Mouse (Mus musculus) adrenal gland, adult 8-10 months (tissue): Measurements from ENCODE around the gene Slc30a4. TPM values are rescaled to one million over a fixed set of nuclear protein-coding genes. Genes with fewer than 3 reads are reported as not detected.

ENCODE experiments used
- DNase-seq: peaks from one replicate; pipeline ENCODE4 v3.0.0; 2022
- microRNA-seq, 2 experiments: library from miRNA; unstranded; fragments of <30 nt; microRNA quantifications; one replicate each; pipeline ENCODE4 v1.2.0; 2022
- total RNA-seq, 4 experiments: library from RNA; stranded (reverse); gene quantifications; 2 replicates each; pipeline ENCODE4 v1.2.4; 2022

Slc30a4 gene
- total RNA-seq, 4 experiments from 2014 or later: 30.6 to 35.3 (median 33.9) TPM

- no peak for DNase-seq
These were observed 27.3 kb downstream of the Slc30a4 start for GRCm38 (mm10) chr2:122675126-122675525.

- DNase-seq: no peak
These were observed 29.6 kb downstream of the Slc30a4 start for GRCm38 (mm10) chr2:122672841-122673240.

GRCm38 (mm10) chr2:122671714-122672113, 30.7 kb downstream of the Slc30a4 start:
- DNase-seq: no peak

DNA sequence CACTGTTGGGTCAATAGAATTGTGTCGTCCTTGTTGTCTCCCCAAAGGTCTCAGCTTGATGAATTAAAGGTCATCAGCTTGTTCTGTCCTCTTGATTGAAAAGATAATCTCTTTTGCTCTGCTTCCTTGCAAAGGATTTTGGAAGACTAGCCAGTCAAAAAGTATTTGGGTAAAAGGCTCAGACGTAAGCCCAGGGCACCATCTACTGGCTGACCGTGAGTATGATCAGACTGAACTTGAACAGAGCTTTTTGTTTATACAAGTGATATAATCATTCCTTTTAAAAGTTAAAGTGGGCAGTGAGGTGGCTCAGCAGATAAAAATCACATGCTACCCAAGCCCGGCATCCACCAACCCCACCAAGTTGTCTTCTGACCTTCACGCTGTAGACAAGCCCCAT, 34.6 kb downstream of the Slc30a4 start:
- peak; percentile 30 for DNase-seq

GRCm38 (mm10) chr2:122665973-122666875, 36.2 kb downstream of the Slc30a4 start:
- DNase-seq: no peak

GRCm38 (mm10) chr2:122665253-122665972, 37.0 kb downstream of the Slc30a4 start:
- no peak for DNase-seq

DNA sequence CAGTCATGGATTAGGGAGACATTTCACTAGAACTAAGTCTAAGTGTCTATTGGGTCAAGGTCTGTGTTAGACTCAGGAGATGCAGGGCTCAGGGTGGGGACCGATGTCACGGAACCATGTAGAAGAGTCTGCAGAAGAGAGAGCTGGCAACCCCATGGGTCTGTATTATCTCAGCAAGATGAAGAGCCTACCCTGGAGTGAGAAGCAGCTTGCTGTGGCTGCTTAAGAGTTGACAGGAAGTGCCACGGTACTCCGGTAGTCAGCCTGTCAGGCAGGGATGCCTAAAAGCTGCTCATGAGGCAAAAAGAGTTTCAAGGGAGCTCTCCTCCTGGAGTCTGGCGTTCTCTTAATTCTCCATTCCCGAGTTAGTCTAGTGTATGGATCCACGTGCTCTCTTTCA, 42.6 kb downstream of the Slc30a4 start:
- DNase-seq: no peak

DNA sequence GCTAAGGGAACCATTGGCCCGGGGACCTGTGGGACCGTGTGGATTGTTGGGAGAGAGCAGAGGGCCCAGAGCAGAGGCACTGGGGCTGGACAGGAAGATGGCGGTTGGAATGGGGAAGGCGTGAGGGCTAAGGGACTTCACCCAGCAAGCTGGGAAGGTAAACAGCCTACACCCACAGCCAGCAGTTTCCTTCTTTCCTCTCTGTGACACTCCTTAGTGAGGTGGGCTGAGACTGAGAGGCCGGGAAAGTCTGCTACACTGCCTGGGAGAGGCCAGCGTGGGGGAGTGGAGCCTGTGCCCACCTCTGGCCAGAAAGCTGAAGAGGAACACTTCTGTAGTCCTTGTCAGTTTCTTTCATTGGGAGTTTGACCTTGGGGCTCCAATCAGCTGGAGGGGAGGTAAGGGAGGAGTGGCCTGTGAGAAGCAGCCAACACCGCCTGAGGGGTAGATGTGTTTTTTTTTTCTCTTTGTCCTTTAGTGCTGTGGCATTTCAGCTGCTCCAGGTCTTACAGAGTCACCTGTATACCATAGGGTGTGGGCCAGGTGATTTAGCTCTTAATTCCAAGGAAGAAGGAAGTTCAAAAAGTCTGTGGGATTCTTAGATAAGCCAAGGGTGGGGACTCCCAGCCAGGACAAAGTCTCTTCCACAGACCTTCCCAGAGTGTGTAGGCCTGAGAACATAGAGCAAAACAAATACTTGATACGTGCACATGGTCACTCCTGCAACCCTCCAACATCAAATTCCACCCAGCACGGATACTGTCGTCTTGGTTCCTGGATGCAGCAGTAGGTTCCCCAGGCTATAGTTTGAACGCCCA, 44.5 kb downstream of the Slc30a4 start:
- no peak for DNase-seq

GRCm38 (mm10) chr2:122656767-122657166, 45.7 kb downstream of the Slc30a4 start:
- DNase-seq: no peak

DNA sequence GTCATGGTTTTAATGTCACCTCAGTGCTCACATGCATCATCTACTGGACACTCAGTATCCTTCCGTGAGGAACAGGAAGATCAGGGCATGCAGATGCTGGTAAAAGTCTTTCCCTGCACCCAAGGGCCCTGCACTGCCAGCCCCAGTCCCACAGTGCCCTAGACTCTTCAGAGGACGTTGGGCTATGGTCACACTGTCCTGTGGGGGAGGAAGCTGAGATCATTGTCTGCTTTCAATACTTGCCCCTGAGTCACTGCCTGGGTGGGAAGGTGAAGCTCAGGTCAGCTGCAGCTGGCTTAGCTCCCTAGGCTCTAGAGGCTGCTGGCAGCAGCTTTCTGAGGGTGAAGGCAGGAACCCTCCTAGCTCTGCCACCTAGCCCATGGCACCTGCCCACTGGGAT, 46.4 kb downstream of the Slc30a4 start:
- no peak for DNase-seq

DNA sequence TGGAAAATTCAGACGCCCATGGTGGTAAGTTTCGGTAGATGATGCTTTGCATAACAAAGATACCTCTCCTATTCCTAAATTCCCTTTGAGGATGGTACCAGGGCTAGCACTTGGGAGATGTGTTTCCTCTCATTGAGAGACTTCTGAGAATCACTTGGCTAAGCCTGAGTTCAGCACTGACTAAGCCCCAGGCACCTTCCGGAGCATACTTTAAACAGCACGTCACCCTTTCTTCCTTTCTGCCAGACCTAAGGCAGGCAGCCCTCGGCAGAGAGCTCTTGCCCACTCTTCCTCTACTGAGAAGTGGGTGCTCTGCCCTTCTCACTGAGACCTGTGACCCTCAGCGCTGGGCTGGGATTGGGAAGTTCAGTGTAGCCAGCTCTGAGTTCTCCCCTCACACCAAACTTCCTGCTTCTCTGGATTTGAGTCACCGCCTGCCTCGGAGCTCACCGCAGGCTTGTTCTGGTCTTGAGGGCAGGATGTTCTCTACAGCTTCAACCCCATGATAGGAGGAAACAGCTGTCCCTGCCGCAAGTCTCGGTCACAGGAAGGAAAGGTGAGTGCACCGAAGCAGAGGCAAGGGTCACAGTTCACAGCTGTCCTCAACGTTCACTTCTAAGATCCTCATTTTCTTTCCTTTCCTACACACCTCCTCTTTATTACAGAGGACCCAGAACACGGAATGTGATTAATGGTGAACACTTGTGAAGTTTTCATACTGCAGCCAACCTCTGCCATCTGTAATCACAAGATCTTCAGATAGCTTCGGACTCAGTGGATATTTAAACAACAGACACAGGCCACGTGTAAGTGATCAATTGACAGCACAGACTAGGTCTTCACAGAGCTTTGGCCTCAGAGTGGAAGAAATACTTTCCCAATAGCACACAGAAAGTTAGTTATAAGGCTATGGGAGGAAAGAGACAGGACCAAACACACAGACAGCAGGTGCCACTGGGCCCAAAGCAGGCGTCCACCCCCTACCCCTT, 50.1 kb downstream of the Slc30a4 start:
- DNase-seq: no peak

DNA sequence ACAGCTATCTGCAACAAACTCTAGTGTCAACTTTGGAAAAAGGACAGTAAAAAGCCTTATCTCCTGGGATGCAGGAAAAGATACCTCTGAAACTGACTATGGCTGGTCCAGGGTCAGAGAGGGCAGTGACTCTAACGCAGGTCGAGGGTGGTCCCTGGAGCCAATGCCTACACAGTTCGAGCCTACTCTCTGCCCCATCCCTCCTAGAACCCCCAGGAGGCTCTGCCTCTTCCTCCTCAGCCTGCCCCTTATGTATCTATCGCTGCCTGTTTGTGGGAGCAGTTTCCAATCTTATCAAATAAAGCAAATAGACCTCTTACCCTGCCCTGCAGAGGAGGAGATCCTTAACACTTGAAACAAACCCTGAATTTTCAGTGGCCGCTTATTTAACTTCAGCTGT, 63.8 kb downstream of the Slc30a4 start:
- no peak for DNase-seq

DNA sequence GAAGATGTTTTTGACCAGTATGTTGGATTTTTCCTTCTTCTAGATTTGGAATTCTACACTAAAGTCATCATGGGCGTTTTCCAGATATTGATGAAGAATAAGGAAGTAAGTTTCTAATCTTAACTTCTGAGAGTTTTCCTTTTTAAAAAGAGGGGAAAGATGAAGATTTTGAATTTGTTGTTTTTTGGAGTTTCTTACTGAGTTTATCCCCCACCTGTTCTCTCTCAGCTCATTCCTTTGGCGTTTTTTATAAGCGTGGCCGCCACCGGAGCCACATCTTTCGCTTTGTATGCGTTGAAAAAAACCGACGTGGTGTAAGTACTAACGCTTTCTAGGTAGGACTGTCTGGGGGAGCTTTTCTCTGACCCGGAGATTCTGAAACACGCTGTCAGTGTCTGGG, 64.4 kb downstream of the Slc30a4 start:
- no peak for DNase-seq

- DNase-seq: peak; percentile 40
These were observed 64.9 kb downstream of the Slc30a4 start for GRCm38 (mm10) chr2:122637526-122637997.

GRCm38 (mm10) chr2:122636686-122637085, 65.8 kb downstream of the Slc30a4 start, which contains the start of gene AA467197:
Gene AA467197 (plus strand): TSS chr2:122636986.
- DNase-seq: no peak

Small RNA genes within 50 kb of the gene (microRNA-seq; reads per million reads assigned to microRNA genes)
- gene Mir147: 2.5 to 15.2 reads per million in 2 experiments

Other genes starting within 250 kb of the Slc30a4 start
- gene Gm14085, start 217.7 kb downstream of the Slc30a4 start, total RNA-seq: under 1 TPM in 2 of 4 experiments, not detected in 2; 0.15 to 0.17 TPM
- gene Gatm, start 91.4 kb downstream of the Slc30a4 start, total RNA-seq: 10 to 100 TPM in 1 of 4 experiments, 1 to 10 TPM in 3; 5.3 to 10.8 (median 7.5) TPM
- gene AA467197, start 65.7 kb downstream of the Slc30a4 start, total RNA-seq: 1 to 10 TPM; 1.2 to 5.6 (median 1.9) TPM
- 10 to 100 TPM; 30.2 to 38.8 (median 32.1) TPM for gene Bloc1s6, start 35.8 kb upstream of the Slc30a4 start, total RNA-seq
- gene Sqor, start 62.6 kb upstream of the Slc30a4 start, total RNA-seq: 10 to 100 TPM; 77.7 to 98.6 (median 87.0) TPM